Mouse (Mus musculus): ENCODE results near the gene Ajap1.

GRCm38 (mm10) chr4:153459934-153460333 lies 22.7 kb downstream of the Ajap1 start:
- TF ChIP-seq CTCF (IDR thresholded peaks at IDR 0.05; ENCODE audit: low read depth) (no peak), EP300 (IDR thresholded peaks at IDR 0.05; ENCODE audit: low read depth) (no peak)

All from heart, postnatal 0 days (tissue).